16 mouse cellular contexts compared by ENCODE assay signal in the genomic region with DNA sequence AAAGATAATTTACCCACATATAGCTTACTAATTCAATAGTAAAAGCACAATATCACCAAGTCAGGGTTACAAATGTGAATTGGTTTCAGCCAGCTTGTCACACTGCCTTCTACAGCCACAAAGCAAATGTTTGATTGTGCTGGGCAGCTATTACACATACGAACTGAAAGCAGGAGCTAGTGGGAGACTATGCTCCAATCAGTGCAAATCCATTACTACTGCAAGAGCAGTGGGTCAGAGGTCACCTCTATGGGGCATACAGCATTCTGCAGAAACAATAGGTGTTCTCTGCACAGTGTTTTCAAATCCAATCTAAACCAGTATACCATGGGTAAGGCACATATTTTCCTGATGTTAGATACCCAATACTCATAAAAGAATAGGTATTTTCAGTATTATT. TPM values are rescaled to one million over a fixed set of nuclear protein-coding genes. Genes with fewer than 3 reads are reported as not detected.
DNase-seq lines count a peak whose midpoint lies in the region; ATAC-seq lines count a peak whose summit lies in the region.
"Had no signal": no experiment of that assay in that cellular context is flagged by ENCODE, and none has a peak within 500 bp of the region (broad histone marks: within the 10 kb centered on the region; RNA-seq: fewer than 3 reads in every experiment).

No protein-coding gene starts in this region.

- H3K27ac ChIP-seq in hindbrain, embryonic 11.5 days (ENCODE audit: low read depth, low read length): no peak overlapping the region
- no peak overlapping the region for H3K27ac ChIP-seq in hindbrain, embryonic 13.5 days
- peak overlapping the region; percentile 25; the same call in 1 of the 2 replicates for H3K27ac ChIP-seq in midbrain, embryonic 13.5 days
- no peak overlapping the region for H3K27ac ChIP-seq in midbrain, embryonic 14.5 days (replicated peaks; ENCODE audit: low read depth, low read length)
- H3K27ac ChIP-seq in liver, embryonic 16.5 days (ENCODE audit: low read length): no peak overlapping the region
- H3K27ac ChIP-seq: heart, embryonic 15.5 days; limb, embryonic 10.5 days; liver, embryonic 14.5 days had no signal

- H3K9ac ChIP-seq in hindbrain, embryonic 11.5 days (ENCODE audit: low read depth, low read length): no peak overlapping the region
- H3K9ac ChIP-seq in hindbrain, embryonic 13.5 days: no peak overlapping the region
- H3K9ac ChIP-seq in midbrain, embryonic 13.5 days (replicated peaks): no peak overlapping the region
- H3K9ac ChIP-seq in midbrain, embryonic 14.5 days (replicated peaks; ENCODE audit: low read length): no peak overlapping the region
- H3K9ac ChIP-seq in liver, embryonic 16.5 days (ENCODE audit: low read depth, low read length): no peak overlapping the region
- H3K9ac ChIP-seq: forebrain, embryonic 15.5 days; heart, embryonic 15.5 days; liver, embryonic 14.5 days had no signal

- DNase-seq in hindbrain, embryonic 11.5 days (ENCODE audit: low spot score): peak; percentile 44
- DNase-seq in midbrain, embryonic 14.5 days: no peak
- DNase-seq in kidney, adult 9 months: no peak
- no peak for DNase-seq in adrenal gland, postnatal 36 days
- DNase-seq: cerebellum, adult 11-12 months; cerebellum, postnatal 10 days; kidney, adult 2 months; kidney, postnatal 10 days had no signal

- ATAC-seq in hindbrain, embryonic 11.5 days (ENCODE audit: low FRiP score): peak; percentile 53; the same call in 1 of the 2 replicates
- ATAC-seq in hindbrain, embryonic 13.5 days (ENCODE audit: low FRiP score): no peak
- no peak for ATAC-seq in midbrain, embryonic 13.5 days
- no peak for ATAC-seq in midbrain, embryonic 14.5 days (ENCODE audit: low FRiP score, low TSS enrichment)
- peak; percentile 77 for ATAC-seq in liver, embryonic 16.5 days (ENCODE audit: low read depth)
- ATAC-seq: forebrain, embryonic 15.5 days; lung, postnatal 0 days had no signal

- no peaks in the 10 kb centered on the region for H3K9me3 ChIP-seq in hindbrain, embryonic 11.5 days (ENCODE audit: control insufficient read depth, low read length)
- H3K9me3 ChIP-seq in hindbrain, embryonic 13.5 days: no peaks in the 10 kb centered on the region
- H3K9me3 ChIP-seq in midbrain, embryonic 13.5 days: no peaks in the 10 kb centered on the region
- H3K9me3 ChIP-seq in midbrain, embryonic 14.5 days (ENCODE audit: control insufficient read depth, low read length): no peaks in the 10 kb centered on the region
- H3K9me3 ChIP-seq in liver, embryonic 16.5 days (replicated peaks; ENCODE audit: control insufficient read depth, low read length): no peaks in the 10 kb centered on the region
- H3K9me3 ChIP-seq: forebrain, embryonic 15.5 days; heart, embryonic 15.5 days; limb, embryonic 10.5 days had no signal

- no peak overlapping the region for H3K4me3 ChIP-seq in hindbrain, embryonic 11.5 days (ENCODE audit: low read depth, low read length)
- no peak overlapping the region for H3K4me3 ChIP-seq in hindbrain, embryonic 13.5 days
- H3K4me3 ChIP-seq in midbrain, embryonic 13.5 days (replicated peaks): no peak overlapping the region
- no peak overlapping the region for H3K4me3 ChIP-seq in midbrain, embryonic 14.5 days (replicated peaks; ENCODE audit: low read depth, low read length)
- H3K4me3 ChIP-seq in liver, embryonic 16.5 days (ENCODE audit: low read depth, low read length): no peak overlapping the region
- H3K4me3 ChIP-seq: forebrain, embryonic 15.5 days; heart, embryonic 15.5 days; limb, embryonic 10.5 days had no signal

- no peaks in the 10 kb centered on the region for H3K36me3 ChIP-seq in hindbrain, embryonic 11.5 days (ENCODE audit: control insufficient read depth, insufficient read depth, low read length)
- no peaks in the 10 kb centered on the region for H3K36me3 ChIP-seq in hindbrain, embryonic 13.5 days
- no peaks in the 10 kb centered on the region for H3K36me3 ChIP-seq in midbrain, embryonic 13.5 days
- H3K36me3 ChIP-seq in midbrain, embryonic 14.5 days (ENCODE audit: control insufficient read depth, insufficient read depth, low read length): no peaks in the 10 kb centered on the region
- H3K36me3 ChIP-seq in liver, embryonic 16.5 days (ENCODE audit: control insufficient read depth, insufficient read depth): no peaks in the 10 kb centered on the region
- H3K36me3 ChIP-seq: forebrain, embryonic 15.5 days; heart, embryonic 15.5 days; limb, embryonic 10.5 days had no signal

- no peak overlapping the region for H3K4me2 ChIP-seq in hindbrain, embryonic 11.5 days (replicated peaks; ENCODE audit: low read depth, low read length)
- no peak overlapping the region for H3K4me2 ChIP-seq in hindbrain, embryonic 13.5 days
- H3K4me2 ChIP-seq in midbrain, embryonic 13.5 days (replicated peaks): no peak overlapping the region
- no peak overlapping the region for H3K4me2 ChIP-seq in midbrain, embryonic 14.5 days (ENCODE audit: low read length)
- H3K4me2 ChIP-seq in liver, embryonic 16.5 days (ENCODE audit: low read depth, low read length): no peak overlapping the region
- H3K4me2 ChIP-seq: forebrain, embryonic 15.5 days; heart, embryonic 15.5 days had no signal

- no peaks in the 10 kb centered on the region for H3K4me1 ChIP-seq in hindbrain, embryonic 11.5 days (replicated peaks; ENCODE audit: control insufficient read depth, insufficient read depth, low read length)
- H3K4me1 ChIP-seq in hindbrain, embryonic 13.5 days (replicated peaks): peaks cover 21% of the 10 kb centered on the region
- peaks cover 58% of the 10 kb centered on the region for H3K4me1 ChIP-seq in midbrain, embryonic 13.5 days (replicated peaks)
- H3K4me1 ChIP-seq in midbrain, embryonic 14.5 days (ENCODE audit: control insufficient read depth, insufficient read depth, low read length): peaks cover 14% of the 10 kb centered on the region
- peaks cover 6% of the 10 kb centered on the region for H3K4me1 ChIP-seq in liver, embryonic 16.5 days (ENCODE audit: control insufficient read depth, low read depth, low read length)

- H3K27me3 ChIP-seq in hindbrain, embryonic 11.5 days (ENCODE audit: control insufficient read depth, insufficient read depth, low read length): no peaks in the 10 kb centered on the region
- no peaks in the 10 kb centered on the region for H3K27me3 ChIP-seq in hindbrain, embryonic 13.5 days
- H3K27me3 ChIP-seq in midbrain, embryonic 13.5 days: no peaks in the 10 kb centered on the region
- H3K27me3 ChIP-seq in midbrain, embryonic 14.5 days (ENCODE audit: control insufficient read depth, insufficient read depth, low read length): no peaks in the 10 kb centered on the region
- H3K27me3 ChIP-seq in liver, embryonic 16.5 days (ENCODE audit: control insufficient read depth, insufficient read depth, low read depth, low read length): no peaks in the 10 kb centered on the region
- H3K27me3 ChIP-seq: forebrain, embryonic 15.5 days; heart, embryonic 15.5 days had no signal

- WGBS in hindbrain, embryonic 11.5 days: 3% methylated on average over 1 of the region's 1 CpGs
- WGBS in hindbrain, embryonic 13.5 days: 15% methylated on average over 1 of the region's 1 CpGs
- WGBS in midbrain, embryonic 13.5 days: 15% methylated on average over 1 of the region's 1 CpGs
- WGBS in midbrain, embryonic 14.5 days: 22% methylated on average over 1 of the region's 1 CpGs
- 39% methylated on average over 1 of the region's 1 CpGs for WGBS in liver, embryonic 16.5 days (ENCODE audit: insufficient replicate concordance)

RNA-seq across cellular contexts. Expression of a gene that starts 27.4 kb away (rescaled TPM):
- 29.0 and 30.0 TPM in 2 replicates for polyA plus RNA-seq in hindbrain, embryonic 11.5 days (2014; fragmentation: Nextera tagmentation; extraction: Ambion mirVana)
- 24.3 and 25.2 TPM in 2 replicates for polyA plus RNA-seq in hindbrain, embryonic 13.5 days (2015; fragmentation: Nextera tagmentation; extraction: Ambion mirVana)
- polyA plus RNA-seq in midbrain, embryonic 13.5 days (2015; fragmentation: Nextera tagmentation; extraction: Ambion mirVana): 21.8 and 26.6 TPM in 2 replicates
- 18.2 and 23.5 TPM in 2 replicates for polyA plus RNA-seq in midbrain, embryonic 14.5 days (2014; fragmentation: Nextera tagmentation; extraction: Ambion mirVana)
- 8.9 and 9.3 TPM in 2 replicates for polyA plus RNA-seq in liver, embryonic 16.5 days (2015; fragmentation: Nextera tagmentation; extraction: Ambion mirVana)
- 10 to 100 TPM; 23.8 to 24.4 TPM for total RNA-seq in adrenal gland, postnatal 36 days (2021)

Comparison
In these comparisons a context has a peak if more than half of its experiments do, and no peak if none do; other contexts are left out.
1. ATAC-seq: peak in hindbrain, embryonic 11.5 days (single experiment) and liver, embryonic 16.5 days (single experiment); none in hindbrain, embryonic 13.5 days (single experiment), midbrain, embryonic 13.5 days (single experiment) and midbrain, embryonic 14.5 days (single experiment).